Mouse (Mus musculus) liver, postnatal 0 days (tissue): ENCODE data around the gene Xpo6. TPM values are rescaled to one million over a fixed set of nuclear protein-coding genes. Genes with fewer than 3 reads are reported as not detected.
A peak's percentile ranks its signal among the peaks of the same experiment; 100 is the strongest.

ENCODE experiments used
- ATAC-seq: fragments of 200-750 bp; cut with Nextera tagmentation; 2 replicates; pipeline ENCODE4 v1.8.0; 2017; ENCODE audit warnings: mild to moderate bottlenecking, moderate library complexity
- DNase-seq: peaks from one replicate; pipeline ENCODE4 v3.0.0-alpha.2; 2016
- H3K27ac ChIP-seq: fragments of 300-500 bp; sonication (generic); 2 replicates; pipeline ENCODE4 v1.5.1; 2014; ENCODE audit warnings: antibody characterized with exemption, moderate library complexity, mild to moderate bottlenecking, low read depth
- H3K27me3 ChIP-seq: fragments of 300-500 bp; sonication (generic); 2 replicates; pipeline ENCODE4 v1.6.1; 2014; ENCODE audit warnings: low read length, control low read depth, mixed read lengths; ENCODE audit not compliant: insufficient read depth
- H3K36me3 ChIP-seq: fragments of 300-500 bp; sonication (generic); replicated peaks from 2 replicates; pipeline ENCODE4 v1.6.1; 2014; ENCODE audit warnings: mild to moderate bottlenecking, control low read depth, low read length, moderate library complexity, mixed read lengths; ENCODE audit not compliant: insufficient read depth
- H3K4me1 ChIP-seq: fragments of 300-500 bp; sonication (generic); 2 replicates; pipeline ENCODE4 v1.6.1; 2014; ENCODE audit warnings: antibody characterized with exemption, mild to moderate bottlenecking, control low read depth; ENCODE audit not compliant: insufficient read depth
- H3K4me2 ChIP-seq: fragments of 300-500 bp; sonication (generic); 2 replicates; pipeline ENCODE4 v1.6.1; 2014; ENCODE audit warnings: low read depth, mild to moderate bottlenecking, low read length, moderate library complexity, mixed read lengths
- H3K4me3 ChIP-seq: fragments of 300-500 bp; sonication (generic); 2 replicates; pipeline ENCODE4 v1.5.1; 2014; ENCODE audit warnings: low read depth, low read length
- H3K9ac ChIP-seq: fragments of 300-500 bp; sonication (generic); replicated peaks from 2 replicates; pipeline ENCODE4 v1.6.1; 2014; ENCODE audit warnings: mild to moderate bottlenecking, moderate library complexity
- H3K9me3 ChIP-seq: fragments of 300-500 bp; sonication (generic); 2 replicates; pipeline ENCODE4 v1.6.1; 2016; ENCODE audit warnings: mild to moderate bottlenecking, control low read depth, low read length, mixed read lengths
- CTCF ChIP-seq: sonication (generic); IDR thresholded peaks from 2 replicates; pipeline ENCODE4 v1.5.1; 2016; ENCODE audit warnings: antibody characterized with exemption, low read depth
- EP300 ChIP-seq: IDR thresholded peaks from 2 replicates; pipeline ENCODE4 v1.6.1; 2016; ENCODE audit warnings: antibody characterized with exemption, low read depth, mild to moderate bottlenecking
- WGBS: fragments of 180-500 bp; shearing (Covaris S2); extraction: QIAGEN DNeasy Blood & Tissue Kit; methylation state at CpG from one replicate; pipeline ENCODE4 v1.1.7; 2014; ENCODE audit not compliant: insufficient replicate concordance; 5-methylcytosine and 5-hydroxymethylcytosine counted together
- polyA plus RNA-seq: library from polyadenylated mRNA; unstranded; fragments of >200 nt; fragmentation: Nextera tagmentation; extraction: Ambion mirVana; gene quantifications from 2 replicates; pipeline ENCODE4 v1.2.1, GENCODE M21; 2015

Xpo6 gene
- polyA plus RNA-seq, 1 experiment from 2014 or later: 12.7 TPM

DNA sequence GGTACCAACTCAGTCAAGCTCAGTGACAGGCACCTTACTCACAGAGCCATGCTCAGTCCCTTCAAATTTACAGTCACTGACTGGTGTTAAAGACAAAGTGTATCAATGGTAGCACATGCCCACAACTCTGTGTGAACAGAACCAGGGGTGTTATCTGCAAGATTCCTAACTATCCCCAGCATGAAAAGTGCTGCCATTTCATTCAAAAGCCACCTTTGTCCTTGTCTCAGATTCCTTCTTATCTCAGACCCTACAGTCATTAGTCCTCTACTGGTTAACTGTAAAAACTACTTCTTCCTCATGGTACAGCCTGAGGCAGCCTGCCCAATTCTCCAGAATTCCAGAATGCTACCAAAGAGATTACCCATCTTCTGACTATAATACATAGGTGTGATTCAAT is 14.3 kb downstream of the Xpo6 start:
- ATAC-seq (no peak), DNase-seq (no peak)
- Histone ChIP-seq H3K27me3 (no peaks in the 10 kb centered on the region), H3K4me2 (no peak overlapping the region), H3K4me1 (peaks cover 55% of the 10 kb centered on the region), H3K36me3 (no peaks in the 10 kb centered on the region), H3K9ac (no peak overlapping the region), H3K27ac (no peak overlapping the region), H3K4me3 (no peak overlapping the region), H3K9me3 (no peaks in the 10 kb centered on the region)
- TF ChIP-seq EP300 (no peak), CTCF (no peak)

DNA sequence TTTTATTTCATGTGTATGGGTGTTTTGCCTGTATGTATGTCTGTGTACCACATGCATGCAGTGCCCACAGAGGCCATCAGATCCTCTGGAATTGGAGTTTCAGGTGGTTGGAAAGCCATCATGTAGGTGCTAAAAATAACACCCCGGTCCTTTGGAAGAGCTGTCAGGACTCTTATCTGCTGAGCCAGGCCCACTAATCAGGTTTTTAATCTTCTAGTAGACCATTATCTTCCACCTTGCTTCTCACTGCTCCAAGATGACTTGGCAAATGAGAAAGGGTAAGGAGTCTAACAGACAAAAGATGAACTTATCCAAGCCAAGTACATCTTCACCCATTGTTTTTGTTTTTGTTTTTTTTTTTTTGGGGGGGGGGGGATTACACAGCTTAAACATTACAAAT is 16.7 kb downstream of the Xpo6 start:
- no peak for TF ChIP-seq CTCF
- peak; percentile 59; the same call in 1 of the 2 replicates for TF ChIP-seq EP300
- Histone ChIP-seq H3K4me1 (peaks cover 60% of the 10 kb centered on the region), H3K9ac (no peak overlapping the region), H3K4me2 (no peak overlapping the region), H3K36me3 (no peaks in the 10 kb centered on the region), H3K27me3 (no peaks in the 10 kb centered on the region), H3K4me3 (no peak overlapping the region), H3K9me3 (no peaks in the 10 kb centered on the region), H3K27ac (no peak overlapping the region)
- 20% methylated on average over 1 of the region's 1 CpGs for WGBS
- ATAC-seq (no peak), DNase-seq (no peak)

DNA sequence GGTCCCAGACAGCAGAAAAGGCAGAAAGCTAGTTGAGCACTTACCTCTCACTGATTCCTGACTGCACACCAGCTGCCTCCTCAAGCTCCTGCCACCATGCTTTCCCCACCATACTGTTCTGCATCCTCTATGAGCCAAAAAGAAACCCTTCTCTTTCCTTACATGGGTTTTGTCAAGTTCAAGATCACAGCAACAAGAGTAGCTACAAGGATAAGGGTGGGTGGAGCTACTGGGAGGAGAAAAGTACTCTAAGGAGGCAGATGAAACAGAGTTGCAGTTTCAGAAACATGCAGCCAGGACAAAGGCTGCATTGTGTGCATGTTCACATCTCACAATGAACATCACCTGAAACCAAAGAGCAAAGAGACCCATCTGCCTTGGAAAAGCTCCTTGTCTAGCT is 18.8 kb downstream of the Xpo6 start:
- TF ChIP-seq CTCF (no peak), EP300 (no peak)
- H3K9ac ChIP-seq: no peak overlapping the region
- no peaks in the 10 kb centered on the region for H3K27me3 ChIP-seq
- H3K36me3 ChIP-seq: no peaks in the 10 kb centered on the region
- no peak overlapping the region for H3K4me3 ChIP-seq
- peak overlapping the region; percentile 63 for H3K27ac ChIP-seq
- no peaks in the 10 kb centered on the region for H3K9me3 ChIP-seq
- DNase-seq: no peak
- H3K4me1 ChIP-seq: peaks cover 65% of the 10 kb centered on the region
- H3K4me2 ChIP-seq: peak overlapping the region; percentile 29
- no peak for ATAC-seq

DNA sequence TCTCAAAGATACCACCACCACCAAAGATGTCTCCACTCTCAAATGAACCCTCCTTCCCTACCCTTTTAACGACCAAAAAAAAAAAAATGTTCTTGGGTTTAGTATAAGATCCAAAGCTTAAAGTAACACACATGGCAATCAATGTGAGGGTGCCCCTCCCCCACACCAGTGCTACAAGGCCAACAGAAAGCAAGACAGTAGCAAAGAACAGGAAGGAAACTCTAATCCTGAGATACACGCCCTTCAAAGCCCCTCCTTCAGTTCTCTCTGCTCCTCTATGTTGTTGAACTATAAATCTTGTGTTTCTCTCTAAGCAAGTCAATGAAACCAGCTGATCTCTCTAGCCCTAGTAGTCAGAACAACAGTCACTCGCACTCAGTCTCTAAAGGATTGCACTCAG is 19.3 kb downstream of the Xpo6 start:
- peak overlapping the region; percentile 29 for H3K4me2 ChIP-seq
- peaks cover 63% of the 10 kb centered on the region for H3K4me1 ChIP-seq
- no peaks in the 10 kb centered on the region for H3K27me3 ChIP-seq
- H3K27ac ChIP-seq: peak overlapping the region; percentile 63
- no peaks in the 10 kb centered on the region for H3K9me3 ChIP-seq
- no peaks in the 10 kb centered on the region for H3K36me3 ChIP-seq
- TF ChIP-seq EP300 (no peak), CTCF (no peak)
- no peak overlapping the region for H3K4me3 ChIP-seq
- no peak overlapping the region for H3K9ac ChIP-seq
- DNase-seq (peak; percentile 45), ATAC-seq (no peak)
- 25% methylated on average over 3 of the region's 3 CpGs for WGBS

DNA sequence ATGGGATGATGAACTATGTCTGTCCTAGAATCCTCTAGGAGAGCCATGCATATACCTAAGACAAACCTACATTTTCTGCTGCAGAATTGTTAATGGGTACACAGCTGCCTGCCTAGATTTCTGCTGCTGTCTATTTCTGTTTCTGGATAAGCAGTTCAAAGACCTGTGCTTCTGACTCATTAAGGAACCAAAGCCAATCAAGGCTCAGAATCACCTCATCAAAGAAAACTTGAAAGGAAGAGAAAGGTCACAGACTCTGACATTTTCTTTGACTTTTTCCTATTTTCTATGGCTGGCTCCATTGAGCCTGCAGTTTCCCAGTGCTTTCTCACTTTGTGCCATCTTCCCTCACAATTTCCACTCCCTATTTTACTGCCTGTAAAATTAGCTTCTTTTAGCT is 21.5 kb downstream of the Xpo6 start:
- Histone ChIP-seq H3K9ac (no peak overlapping the region), H3K9me3 (no peaks in the 10 kb centered on the region), H3K36me3 (peaks cover 3% of the 10 kb centered on the region; the same call in 1 of the 2 replicates), H3K4me1 (peaks cover 53% of the 10 kb centered on the region), H3K27me3 (no peaks in the 10 kb centered on the region), H3K4me2 (no peak overlapping the region), H3K4me3 (no peak overlapping the region), H3K27ac (no peak overlapping the region)
- TF ChIP-seq EP300: no peak
- no peak for TF ChIP-seq CTCF
- DNase-seq: no peak
- ATAC-seq: no peak

DNA sequence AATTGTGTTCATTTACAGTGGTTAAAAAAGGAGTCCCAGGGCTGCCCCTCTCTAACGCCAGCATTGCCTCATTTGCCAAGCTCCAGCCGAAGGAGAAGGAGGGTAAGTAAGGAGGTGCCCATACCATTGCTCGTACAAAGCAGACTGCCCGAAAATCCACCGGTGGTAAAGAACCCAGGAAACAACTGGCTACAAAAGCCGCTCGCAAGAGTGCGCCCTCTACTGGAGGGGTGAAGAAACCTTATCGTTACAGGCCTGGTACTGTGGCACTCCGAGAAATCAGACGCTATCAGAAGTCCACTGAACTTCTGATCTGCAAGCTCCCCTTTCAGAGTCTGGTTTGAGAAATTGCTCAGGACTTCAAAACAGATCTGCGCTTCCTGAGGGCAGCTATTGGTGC is 24.3 kb downstream of the Xpo6 start:
- DNase-seq (no peak), ATAC-seq (no peak)
- H3K36me3 ChIP-seq: peaks cover 20% of the 10 kb centered on the region; the same call in 1 of the 2 replicates
- no peak overlapping the region for H3K27ac ChIP-seq
- H3K4me1 ChIP-seq: peaks cover 28% of the 10 kb centered on the region
- H3K27me3 ChIP-seq: no peaks in the 10 kb centered on the region
- no peak overlapping the region for H3K9ac ChIP-seq
- no peak overlapping the region for H3K4me2 ChIP-seq
- TF ChIP-seq EP300: no peak
- TF ChIP-seq CTCF: peak; percentile 49
- WGBS: 82% methylated on average over 12 of the region's 12 CpGs
- no peaks in the 10 kb centered on the region for H3K9me3 ChIP-seq
- H3K4me3 ChIP-seq: no peak overlapping the region

DNA sequence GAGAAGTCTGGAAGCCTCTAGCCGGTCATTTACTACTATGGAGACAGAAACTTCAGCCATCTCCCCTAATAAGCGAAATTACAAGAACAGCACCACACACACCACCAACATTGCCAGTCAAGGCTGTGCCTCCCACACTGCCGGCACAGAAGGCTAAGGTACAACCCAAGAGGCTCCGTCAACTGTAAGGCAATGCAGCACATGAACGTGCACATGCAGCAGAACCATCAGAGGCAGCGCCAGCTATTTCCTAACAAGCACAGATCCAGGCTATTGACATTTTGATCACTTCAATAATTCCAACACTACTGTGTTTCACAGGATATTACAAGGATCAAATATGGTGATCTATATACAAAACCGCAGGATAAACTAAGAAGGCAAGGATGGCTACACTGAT is 24.8 kb downstream of the Xpo6 start:
- 66% methylated on average over 7 of the region's 7 CpGs for WGBS

More for the DNA sequence above, 24.8 kb downstream of the Xpo6 start:
- ATAC-seq: 0 out of 2 replicates have a peak, but pooled peaks have one; percentile 19
- H3K27ac ChIP-seq: peak overlapping the region; percentile 46; the same call in 1 of the 2 replicates
- DNase-seq: no peak
- H3K4me1 ChIP-seq: peaks cover 23% of the 10 kb centered on the region
- no peaks in the 10 kb centered on the region for H3K9me3 ChIP-seq
- no peak overlapping the region for H3K4me3 ChIP-seq
- H3K36me3 ChIP-seq: peaks cover 26% of the 10 kb centered on the region; the same call in 1 of the 2 replicates
- no peak overlapping the region for H3K9ac ChIP-seq
- no peaks in the 10 kb centered on the region for H3K27me3 ChIP-seq
- TF ChIP-seq EP300 (no peak), CTCF (no peak)
- H3K4me2 ChIP-seq: no peak overlapping the region
